Comparison of ENCODE assay signal across 8 mouse cellular contexts in genomic region chr16:4557949-4558348, GRCm38 (mm10). TPM values are rescaled to one million over a fixed set of nuclear protein-coding genes. Genes with fewer than 3 reads are reported as not detected.
DNase-seq lines count a peak whose midpoint lies in the region; ATAC-seq lines count a peak whose summit lies in the region.

No protein-coding gene starts in this region.

- peak; percentile 57 to 66 for DNase-seq in urinary bladder, adult 18-20 months (ENCODE audit: low spot score in 2 of 2)
- DNase-seq in urinary bladder, postnatal 10 days (ENCODE audit: low spot score), result no peak
- DNase-seq in embryonic facial prominence, embryonic 11.5 days (ENCODE audit: low spot score), result peak; percentile 74
- DNase-seq in heart, adult 11 months, result peak; percentile 98
- DNase-seq in kidney, adult 11 months, result peak; percentile 87
- peak; percentile 47 to 62 for DNase-seq in left cerebral cortex, postnatal 36 days (ENCODE audit: low spot score in 2 of 2)
- DNase-seq in mesoderm, embryonic 11.5 days (ENCODE audit: low read depth, low spot score), result peak; percentile 66
- peak; percentile 61 for DNase-seq in right cerebral cortex, postnatal 4 days

- H3K36me3 ChIP-seq in embryonic facial prominence, embryonic 11.5 days (replicated peaks; ENCODE audit: control insufficient read depth, insufficient read depth, low read depth, low read length), result no peaks in the 10 kb centered on the region

- peaks cover 11% of the 10 kb centered on the region for H3K4me1 ChIP-seq in embryonic facial prominence, embryonic 11.5 days (ENCODE audit: control insufficient read depth, insufficient read depth, low read length)

- H3K27ac ChIP-seq in embryonic facial prominence, embryonic 11.5 days (replicated peaks; ENCODE audit: low read depth, low read length), result peak overlapping the region; percentile 92

- H3K9me3 ChIP-seq in embryonic facial prominence, embryonic 11.5 days (replicated peaks; ENCODE audit: control insufficient read depth, low read length), result no peaks in the 10 kb centered on the region

- WGBS in embryonic facial prominence, embryonic 11.5 days, result under 1% methylated on average over 19 of the region's 19 CpGs

- H3K4me2 ChIP-seq in embryonic facial prominence, embryonic 11.5 days (ENCODE audit: low read depth, low read length), result peak overlapping the region; percentile 85

- H3K27me3 ChIP-seq in embryonic facial prominence, embryonic 11.5 days (ENCODE audit: control insufficient read depth, insufficient read depth, low read length), result no peaks in the 10 kb centered on the region

- peak overlapping the region; percentile 88 for H3K9ac ChIP-seq in embryonic facial prominence, embryonic 11.5 days (replicated peaks; ENCODE audit: low read length)

- peak; percentile 25; the same call in 1 of the 2 replicates for ATAC-seq in embryonic facial prominence, embryonic 11.5 days (replicated peaks; ENCODE audit: insufficient number of reproducible peaks, low FRiP score, low TSS enrichment, low read depth)

- peak overlapping the region; percentile 82 for H3K4me3 ChIP-seq in embryonic facial prominence, embryonic 11.5 days (ENCODE audit: low read depth, low read length)

- intact Hi-C loops in left cerebral cortex, postnatal 36 days (cut with DNase I), result loop anchor here (5.0 kb wide), 1 partner anchor 109 kb away; no protein-coding TSS in a partner anchor

RNA-seq across cellular contexts. Expression of gene Tfap4, which starts 1.7 kb away (rescaled TPM):
- polyA plus RNA-seq in embryonic facial prominence, embryonic 11.5 days (2014; fragmentation: Nextera tagmentation; extraction: Ambion mirVana), result 27.2 and 28.6 TPM in 2 replicates
- 1 to 10 TPM; 3.3 TPM for total RNA-seq in left cerebral cortex, postnatal 36 days (2021)

RNA-seq across cellular contexts. Expression of gene Srl, which starts 16.3 kb away (rescaled TPM):
- polyA plus RNA-seq in embryonic facial prominence, embryonic 11.5 days (2014; fragmentation: Nextera tagmentation; extraction: Ambion mirVana), result 26.6 and 32.7 TPM in 2 replicates
- 1 to 10 TPM; 6.7 to 9.6 TPM for total RNA-seq in left cerebral cortex, postnatal 36 days (2021)

RNA-seq across cellular contexts. Expression of gene Glis2, which starts 36.6 kb away (rescaled TPM):
- polyA plus RNA-seq in embryonic facial prominence, embryonic 11.5 days (2014; fragmentation: Nextera tagmentation; extraction: Ambion mirVana), result 19.9 and 21.2 TPM in 2 replicates
- 10 to 100 TPM; 12.0 to 13.2 TPM for total RNA-seq in left cerebral cortex, postnatal 36 days (2021)
